Mouse (Mus musculus) monocyte, adult 2 months (primary cell): Measurements from ENCODE around the gene Qprt.

ENCODE experiments used
- DNase-seq, 2 experiments: peaks; one replicate each; pipeline ENCODE4 v3.0.0; 2022; ENCODE audit warnings: low spot score in 2 of 2, low read depth in 1 of 2

Gene Qprt

DNA sequence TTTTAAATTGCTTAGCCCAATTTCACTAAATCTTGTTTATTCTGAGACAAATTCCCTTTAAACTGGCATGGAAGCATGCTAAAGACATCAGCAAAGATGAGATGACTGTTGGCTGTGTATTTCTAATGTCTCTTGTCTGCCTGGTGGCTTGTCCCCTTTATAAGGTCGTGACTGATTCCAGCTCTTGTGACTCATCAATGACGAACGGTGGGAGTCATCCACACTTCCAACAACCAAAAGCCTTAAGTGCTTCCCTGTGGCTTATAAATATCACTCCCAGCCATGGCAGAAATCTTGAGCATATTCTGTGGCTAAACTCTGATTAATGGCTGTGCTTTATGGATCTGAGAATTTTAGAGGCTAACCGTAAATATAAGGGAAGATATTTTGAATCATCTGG lies 55.7 kb downstream of the Qprt start:
- no peak for DNase-seq

DNA sequence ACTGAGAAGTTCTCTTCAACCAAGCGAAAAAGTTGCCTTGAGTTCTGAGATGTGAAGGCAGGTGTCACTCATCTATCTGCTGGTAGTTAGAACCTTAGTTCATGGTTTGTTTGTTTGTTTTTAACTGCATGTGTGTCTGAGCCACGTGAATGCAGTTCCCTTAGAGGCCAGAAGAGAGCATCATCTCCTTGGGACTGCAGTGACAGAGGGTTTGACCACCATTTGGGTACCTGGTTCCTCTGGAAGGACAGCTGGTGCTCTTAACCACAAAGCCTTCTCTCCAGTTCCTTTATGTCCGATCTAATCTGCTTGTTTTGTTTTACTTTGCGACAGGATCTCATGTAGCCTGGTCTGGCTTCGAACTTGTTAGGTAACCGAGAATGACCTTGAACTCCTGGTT lies 56.5 kb downstream of the Qprt start:
- DNase-seq: no peak
